Mouse (Mus musculus): ENCODE measurements at regions not wholly inside any gene's neighbourhood (a gene's known extent, or its start where the extent isn't known, plus 50 kb on each side); places are given as distances from the start of the nearest gene placed in this dataset.
A peak's percentile ranks its signal among the peaks of the same experiment; 100 is the strongest.

- ATAC-seq (ENCODE audit: low TSS enrichment) = peak; percentile 55
Measured at GRCm38 (mm10) chr1:6928658-6929057, 2121.0 kb downstream of the Gm37988 start.

DNA sequence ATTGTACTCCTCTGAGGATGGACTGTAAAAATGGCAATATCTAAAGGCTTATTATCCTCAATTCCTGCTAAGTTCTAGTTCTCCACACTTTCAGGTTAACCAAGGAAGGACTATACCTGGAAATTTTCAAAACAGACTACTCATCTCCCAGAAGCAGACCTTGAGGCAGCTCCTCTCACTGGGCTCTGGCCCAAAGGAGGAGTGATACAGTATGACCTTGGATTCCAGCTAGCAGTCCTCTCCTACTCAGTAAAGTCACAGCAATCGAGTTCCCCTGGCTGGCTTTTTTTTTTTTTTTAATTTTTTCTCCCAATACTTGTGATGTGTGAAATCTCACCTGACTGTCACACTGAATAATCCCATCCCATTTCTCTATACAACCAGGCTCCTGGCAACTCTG, 2124.2 kb downstream of the Gm37988 start:
- ATAC-seq (ENCODE audit: low TSS enrichment) = no peak

DNA sequence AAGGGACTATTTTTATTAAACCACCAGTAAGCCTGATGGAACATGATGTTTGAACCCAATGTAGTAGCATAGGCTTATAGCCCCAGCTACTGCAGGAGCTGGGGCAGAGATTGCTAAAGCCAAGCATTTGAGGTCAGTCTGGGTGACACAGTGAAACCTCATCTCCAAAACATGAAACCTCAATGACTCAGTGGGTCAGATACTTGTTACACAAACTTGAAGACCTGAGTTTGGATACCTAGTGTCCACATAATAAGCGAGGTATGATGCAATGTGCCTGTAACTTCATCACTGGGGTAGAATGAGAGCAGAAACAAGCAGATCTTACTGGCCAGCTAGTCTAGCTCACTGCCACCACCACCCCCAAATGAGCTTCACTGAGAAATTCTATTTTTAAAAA, 2162.1 kb downstream of the Gm37988 start:
- no peak for ATAC-seq (ENCODE audit: low TSS enrichment)

DNA sequence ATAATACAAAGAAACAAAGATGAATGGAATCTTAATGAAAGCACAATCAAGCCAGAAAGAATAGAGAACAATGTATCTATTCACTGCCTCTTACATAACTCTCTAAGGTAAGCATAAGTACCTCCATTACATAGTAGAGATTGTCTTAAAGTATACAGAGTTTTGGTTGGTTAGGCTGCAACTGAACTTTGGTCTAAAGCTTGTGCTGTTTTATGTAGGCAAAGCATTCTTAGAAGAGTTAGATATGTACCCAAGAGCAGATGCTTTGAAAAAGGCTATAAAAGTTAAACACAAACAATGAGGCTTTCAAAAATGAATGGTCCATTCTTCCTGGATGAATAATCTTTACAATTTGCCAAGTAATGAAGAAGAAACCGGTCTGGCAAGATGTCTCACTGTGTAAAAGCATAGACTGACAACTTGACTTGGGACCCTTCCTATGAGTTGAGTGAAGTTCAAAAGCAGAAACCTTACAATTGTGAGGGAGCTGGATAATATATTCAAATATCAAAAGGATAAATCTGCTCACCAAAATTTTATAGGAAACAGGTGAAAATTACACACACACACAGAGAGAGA, 2166.1 kb downstream of the Gm37988 start:
- ATAC-seq (ENCODE audit: low TSS enrichment) = no peak

DNA sequence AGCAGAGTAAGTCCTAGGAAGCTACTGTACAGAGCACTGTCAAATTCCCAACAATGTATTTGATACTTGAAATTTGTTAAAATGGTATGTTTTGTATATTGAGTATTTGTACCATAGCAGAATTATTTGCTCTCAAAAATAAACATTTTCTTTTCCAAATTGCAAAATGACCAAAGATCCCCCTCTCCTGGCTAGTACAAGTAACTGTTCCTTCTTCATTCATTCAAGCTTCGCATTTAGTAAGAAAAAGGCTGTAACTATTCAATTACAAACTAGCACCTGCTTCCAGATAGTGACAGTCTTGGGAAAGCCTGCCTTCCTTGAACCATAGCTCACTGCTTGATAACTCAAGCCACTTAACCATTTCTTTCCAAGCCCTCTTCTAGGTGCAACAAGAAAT, 2171.9 kb downstream of the Gm37988 start:
- 0 out of 2 replicates have a peak, but pooled peaks have one; percentile 52 for ATAC-seq (ENCODE audit: low TSS enrichment)

GRCm38 (mm10) chr1:6984226-6984625, 2176.5 kb downstream of the Gm37988 start:
- no peak for ATAC-seq (ENCODE audit: low TSS enrichment)

GRCm38 (mm10) chr1:6997611-6998010, 2189.9 kb downstream of the Gm37988 start:
- ATAC-seq (ENCODE audit: low TSS enrichment) = no peak

- peak; percentile 99 for ATAC-seq (ENCODE audit: low TSS enrichment)
Measured at GRCm38 (mm10) chr1:7010184-7010583, 2202.5 kb downstream of the Gm37988 start.
